Mouse (Mus musculus): ENCODE measurements around the gene Mrpl24.
"Not testable (repeated sequence)": the region's sequence is repeated elsewhere in the genome, so short reads cannot be mapped to it uniquely, and the experiment has no call there.

Mrpl24 gene

DNA sequence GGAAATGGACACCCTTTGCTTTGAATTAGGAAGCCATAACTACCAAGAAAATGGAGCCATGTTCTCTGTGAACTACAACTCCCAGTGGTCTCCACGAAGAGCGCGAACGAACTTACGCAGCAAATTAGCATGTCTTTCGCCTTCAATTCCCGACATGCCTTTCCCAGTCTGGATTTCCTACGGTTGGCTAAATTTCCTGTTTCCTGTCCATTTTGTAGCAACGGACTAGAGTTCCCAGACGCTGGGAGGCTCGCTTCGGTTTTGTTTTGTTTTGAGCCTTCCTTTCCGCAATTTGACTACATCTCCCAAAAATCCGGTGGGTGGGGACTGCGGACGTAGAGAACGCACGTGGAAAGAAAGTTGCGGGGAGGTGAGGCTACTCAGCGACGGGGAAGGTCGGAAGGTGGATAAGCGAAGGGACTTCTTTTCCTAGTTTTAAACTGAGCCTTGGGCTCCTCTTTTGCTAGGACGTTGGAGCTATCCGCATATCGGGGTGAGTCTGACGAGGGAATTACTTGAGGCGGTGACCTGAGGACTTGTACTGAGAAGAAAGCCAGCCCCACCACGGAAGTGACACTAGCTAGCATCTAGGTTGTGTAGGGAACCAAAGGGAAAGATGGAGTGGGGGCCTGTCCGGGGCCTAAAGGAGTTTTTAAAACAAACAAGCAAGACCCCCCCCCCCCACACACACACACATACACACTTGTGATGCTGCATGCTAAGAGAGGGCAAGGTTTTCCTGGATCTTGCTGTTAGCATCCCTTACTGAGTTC, at the start of gene Mrpl24:
Gene Mrpl24 (plus strand): TSS at position 171 of the 773 bp plus-strand sequence.
- peak; percentile 79 for DNase-seq

- DNase-seq = no peak
Observed at GRCm38 (mm10) chr3:87877730-87878129, 41.6 kb upstream of the Mrpl24 start.

DNA sequence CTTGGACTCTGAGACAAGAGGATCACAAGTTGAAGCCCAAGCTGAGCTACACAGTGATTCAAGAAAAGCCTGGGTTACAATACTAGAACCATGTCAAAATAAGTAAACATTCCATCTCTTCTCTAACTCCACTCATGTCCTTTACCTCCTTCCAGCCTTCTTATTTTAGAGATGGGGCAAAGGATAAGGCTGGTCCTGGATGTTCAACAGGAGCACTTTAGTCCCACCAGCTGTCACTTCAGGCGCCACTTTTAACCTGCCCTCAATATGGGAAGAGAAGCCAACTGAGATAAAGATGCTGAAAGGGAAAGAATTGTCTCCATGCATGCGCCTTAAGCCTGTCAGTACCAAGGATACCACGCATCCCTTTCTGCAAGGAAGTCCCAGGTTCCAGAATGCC, 35.0 kb upstream of the Mrpl24 start:
- no peak for DNase-seq

DNA sequence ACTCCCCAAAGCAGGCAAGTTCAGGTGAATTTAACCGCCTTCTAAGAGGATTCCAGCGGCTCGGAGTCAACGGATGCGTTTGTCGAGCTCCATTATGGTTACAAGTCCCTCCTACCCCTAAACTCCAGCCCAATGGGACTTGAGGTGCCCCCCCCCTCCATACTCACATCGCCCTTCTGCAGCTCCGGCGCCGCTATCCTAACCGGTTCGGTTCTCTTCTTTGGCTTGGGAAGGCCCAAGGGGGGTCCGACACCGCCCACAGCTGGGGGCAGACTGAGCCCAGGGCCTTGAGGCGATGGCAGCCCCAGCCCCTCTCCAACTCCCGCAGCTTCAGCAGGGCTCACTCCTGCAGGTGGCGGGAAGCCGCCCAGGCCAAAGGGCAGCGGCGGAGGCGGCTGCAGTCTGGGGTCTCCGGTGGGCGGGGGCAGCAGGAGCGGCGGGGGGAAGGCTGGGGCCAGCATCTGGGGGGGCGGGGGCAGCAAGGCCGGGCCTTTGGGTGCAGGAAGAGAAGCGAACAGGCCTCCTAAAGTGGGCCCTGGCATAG, 34.5 kb upstream of the Mrpl24 start:
- DNase-seq = peak; percentile 26

DNA sequence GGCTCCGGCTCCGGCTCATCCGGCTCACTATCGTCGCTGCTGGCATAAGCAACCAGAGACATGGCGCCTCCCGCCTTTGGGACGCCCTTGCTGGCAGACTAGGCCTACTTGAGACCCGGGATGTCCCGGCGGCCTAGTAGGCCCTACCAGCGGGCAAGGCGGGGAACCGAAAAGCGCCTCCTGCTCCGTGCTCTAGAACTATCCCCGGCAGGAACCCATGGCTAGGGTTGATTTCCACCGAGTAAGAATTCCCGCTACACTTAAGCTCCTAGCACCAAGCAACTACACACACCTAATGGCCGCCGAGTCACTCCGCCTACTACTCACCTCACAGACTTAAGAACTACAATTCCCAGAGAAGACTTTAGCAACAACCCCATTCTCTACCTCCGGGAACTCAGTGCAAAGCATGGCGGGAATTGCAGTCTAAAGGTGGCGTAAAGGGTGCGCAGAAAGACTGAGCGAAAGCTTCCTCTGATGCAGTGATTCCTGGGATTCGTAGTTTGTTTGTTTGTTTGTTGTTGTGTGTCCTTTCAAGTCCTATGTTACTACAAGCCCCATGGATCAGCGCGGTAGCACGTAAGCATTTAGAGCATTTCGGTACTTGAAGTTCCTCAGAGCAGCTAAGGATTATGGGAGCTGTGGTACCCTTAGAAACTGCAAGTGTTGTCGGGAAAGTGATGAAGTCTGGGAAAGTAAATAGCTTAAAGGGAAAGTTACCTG, 33.9 kb upstream of the Mrpl24 start, which contains the start of gene Prcc:
Gene Prcc (minus strand): TSS at position 328 of the 723 bp plus-strand sequence.
- peak; percentile 86 for DNase-seq

DNA sequence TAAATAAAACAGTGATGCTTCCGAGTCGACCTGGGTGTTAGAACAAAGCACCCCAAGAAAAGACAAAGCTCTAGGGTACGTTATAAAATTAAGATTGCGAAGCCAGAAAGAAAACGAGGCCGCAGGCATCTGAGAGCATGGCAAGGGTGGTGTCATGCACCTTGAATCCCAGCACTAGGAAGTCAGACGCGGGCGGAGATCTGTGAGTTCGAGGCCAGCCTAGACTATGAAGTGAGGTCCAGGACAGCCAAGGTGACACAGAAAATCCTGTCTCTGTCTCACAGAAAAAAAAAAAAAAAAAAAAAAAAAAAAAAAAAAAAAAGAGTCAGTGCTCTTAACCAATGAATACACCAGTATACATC, 33.3 kb upstream of the Mrpl24 start:
- peak; percentile 40 for DNase-seq

- DNase-seq = no peak
Observed at GRCm38 (mm10) chr3:87886416-87886815, 32.9 kb upstream of the Mrpl24 start.

DNA sequence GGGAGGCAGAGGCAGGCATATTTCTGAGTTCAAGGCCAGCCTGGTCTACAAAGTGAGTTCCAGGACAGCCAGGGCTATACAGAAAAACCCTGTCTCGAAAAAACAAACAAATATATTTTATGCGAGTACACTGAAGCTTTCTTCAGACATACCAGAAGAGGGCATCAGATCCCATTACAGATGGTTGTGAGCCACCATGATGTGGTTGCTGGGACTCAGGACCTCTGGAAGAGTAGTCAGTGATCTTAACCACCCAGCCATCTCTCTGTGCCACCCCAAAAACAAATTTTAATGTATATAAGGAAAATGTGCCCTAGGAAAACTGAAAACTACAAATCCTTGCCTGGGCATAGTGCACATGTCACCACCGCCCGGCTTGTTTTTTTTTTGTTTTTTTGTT, 31.9 kb upstream of the Mrpl24 start:
- not testable (repeated sequence) for DNase-seq

DNA sequence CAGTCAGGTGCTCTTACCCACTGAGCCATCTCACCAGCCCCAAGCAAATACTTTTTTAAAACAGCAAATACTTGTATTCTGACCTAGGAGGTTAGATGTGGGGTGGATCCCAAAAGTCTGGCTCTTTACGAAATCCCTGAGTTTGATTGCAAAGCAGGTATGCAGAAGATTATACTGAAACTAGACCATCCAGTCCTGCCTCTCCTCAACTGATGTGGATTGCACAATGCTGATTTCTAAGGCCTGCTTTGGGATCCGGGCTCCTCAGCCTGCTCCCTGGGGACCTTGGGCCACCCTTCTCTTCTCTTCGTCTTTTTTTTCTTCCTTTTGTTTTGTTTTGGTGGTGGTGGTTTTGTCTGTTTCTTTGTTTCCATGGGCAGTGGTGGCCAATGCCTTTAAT, 27.8 kb upstream of the Mrpl24 start:
- DNase-seq = no peak

- no peak for DNase-seq
Observed at GRCm38 (mm10) chr3:87893367-87893905, 25.9 kb upstream of the Mrpl24 start.

DNA sequence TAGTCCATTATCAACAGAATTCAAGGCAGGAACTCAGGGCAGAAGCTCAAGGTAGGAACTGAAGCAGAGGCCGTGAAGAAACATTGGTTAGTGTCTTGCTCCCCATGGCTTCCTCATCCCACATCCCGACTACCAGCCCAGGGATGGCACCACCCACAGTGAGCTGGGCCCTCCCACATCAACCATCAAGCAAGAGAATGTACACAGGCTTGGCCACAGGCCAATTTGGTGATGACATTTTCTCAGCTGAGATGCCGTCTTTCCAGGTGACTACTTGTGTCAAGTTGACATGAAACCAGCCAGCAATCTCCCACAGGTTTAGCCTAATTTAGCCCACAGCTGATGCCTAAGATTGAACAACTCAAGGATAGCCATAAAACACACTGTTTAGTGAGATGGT, 20.0 kb upstream of the Mrpl24 start:
- no peak for DNase-seq

DNA sequence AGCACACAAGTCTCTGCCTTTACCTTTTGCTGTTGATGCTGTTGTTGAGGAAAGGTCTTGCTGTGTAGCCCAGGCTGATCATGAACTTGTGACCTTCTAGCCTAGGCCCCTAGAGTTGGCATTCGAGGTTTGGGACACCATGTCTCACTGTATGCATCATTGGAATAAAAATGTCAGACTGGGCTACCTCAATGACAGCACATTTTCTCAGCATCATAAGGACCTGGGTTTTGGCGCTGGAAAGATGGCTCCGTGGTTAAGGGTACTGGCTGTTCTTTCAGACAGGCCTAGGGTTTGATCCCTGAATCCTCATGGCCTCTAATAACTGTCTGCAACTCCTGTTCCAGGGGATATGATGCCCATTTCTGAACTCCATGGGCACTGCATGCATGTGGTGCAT, 19.5 kb upstream of the Mrpl24 start:
- no peak for DNase-seq

- no peak for DNase-seq
Observed at GRCm38 (mm10) chr3:87901036-87901624, 18.2 kb upstream of the Mrpl24 start.

DNA sequence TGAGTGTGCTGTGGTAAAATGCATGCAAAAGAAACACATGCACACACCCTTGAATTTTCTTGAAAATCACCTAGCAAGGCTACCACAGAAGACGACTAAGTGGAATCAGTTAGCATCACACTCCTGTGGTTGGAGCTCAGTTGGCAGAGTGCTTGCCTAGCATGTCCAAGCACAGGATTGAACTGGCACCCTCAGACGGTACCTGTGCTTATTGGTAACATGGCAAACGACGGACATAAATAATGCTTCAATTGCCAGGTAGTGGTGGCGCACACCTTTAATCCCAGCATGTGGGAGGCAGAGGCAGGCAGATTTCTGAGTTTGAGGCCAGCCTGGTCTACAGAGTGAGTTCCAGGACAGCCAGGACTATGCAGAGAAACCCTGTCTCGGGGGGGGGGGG, 17.3 kb upstream of the Mrpl24 start:
- not testable (repeated sequence) for DNase-seq

GRCm38 (mm10) chr3:87903821-87904220, 15.5 kb upstream of the Mrpl24 start:
- DNase-seq = no peak

DNA sequence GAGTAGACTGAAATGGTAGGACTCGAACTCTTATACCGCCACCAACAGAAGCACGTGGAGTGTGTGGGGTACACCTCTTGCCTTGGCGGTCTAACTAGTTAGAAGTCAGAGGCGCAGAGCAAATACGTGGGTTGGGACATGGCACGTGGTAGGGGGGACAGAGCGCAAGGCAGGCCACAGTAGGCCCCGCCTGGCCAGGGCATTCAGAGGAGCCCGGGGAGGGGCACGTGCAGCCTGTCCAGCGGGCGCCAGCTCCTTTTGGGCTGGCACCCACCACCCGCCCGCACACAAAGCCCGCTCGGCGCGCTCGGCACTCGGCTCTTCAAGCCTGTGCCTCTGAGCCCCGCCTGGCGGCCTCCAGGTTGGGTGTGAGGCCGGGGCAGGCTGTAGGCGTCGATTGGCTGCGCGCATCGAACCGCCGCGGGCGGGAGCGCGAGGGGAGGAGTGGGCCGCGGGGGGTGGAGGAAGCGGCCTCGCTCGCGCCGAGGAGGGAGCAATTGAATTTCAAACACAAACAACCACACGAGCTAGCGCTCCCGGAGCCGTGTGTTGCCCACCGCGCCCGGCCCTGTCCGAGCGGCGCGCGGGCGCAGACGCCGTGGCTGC, 13.3 kb upstream of the Mrpl24 start, which contains the start of gene Hdgf:
Gene Hdgf (plus strand): TSS at position 442 of the 606 bp plus-strand sequence.
- peak; percentile 93 for DNase-seq

GRCm38 (mm10) chr3:87906601-87906980, 12.7 kb upstream of the Mrpl24 start:
- DNase-seq = peak; percentile 53

GRCm38 (mm10) chr3:87906981-87907857, 12.1 kb upstream of the Mrpl24 start:
- DNase-seq = peak; percentile 55

DNA sequence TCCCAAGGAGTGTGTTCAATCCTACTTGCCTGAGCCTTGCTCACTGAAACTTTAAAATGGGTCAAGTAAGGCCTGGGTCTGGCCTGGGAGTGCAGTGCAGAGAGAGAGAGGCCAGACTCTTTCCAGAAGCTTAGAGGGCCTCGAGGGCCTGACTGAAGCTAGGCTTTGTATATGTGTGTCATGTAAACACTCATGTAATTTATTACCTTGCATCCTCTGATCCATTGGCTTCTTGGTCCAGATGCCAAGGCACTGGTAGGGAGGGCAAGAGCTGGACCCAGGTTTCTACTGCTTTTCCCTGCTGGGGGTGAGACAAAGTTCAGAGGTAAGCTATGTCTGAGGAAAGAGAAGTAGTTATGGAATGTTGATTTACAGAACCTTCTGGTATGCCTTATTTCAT, 11.4 kb upstream of the Mrpl24 start:
- no peak for DNase-seq

- no peak for DNase-seq
Observed at GRCm38 (mm10) chr3:87909381-87909780, 9.9 kb upstream of the Mrpl24 start.

DNA sequence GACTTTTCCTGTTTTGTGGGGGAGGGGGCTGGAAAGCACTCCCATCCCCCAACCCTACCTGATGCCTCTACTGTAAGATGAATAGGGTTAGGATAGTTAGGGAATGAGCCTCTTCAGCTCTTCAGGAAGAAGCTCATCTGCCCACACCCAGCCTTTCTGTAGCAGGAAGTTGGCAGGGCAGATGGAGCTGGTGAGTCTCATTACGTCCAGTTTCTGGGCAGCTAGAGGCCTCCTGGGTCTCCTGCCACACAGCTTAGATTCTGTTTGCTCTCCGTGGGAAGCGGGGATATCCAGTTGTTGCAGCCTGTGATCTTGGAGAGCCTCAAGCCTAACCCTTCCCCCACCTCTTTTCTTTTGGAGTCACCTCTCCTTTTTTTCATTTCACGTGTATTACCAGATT, 9.4 kb upstream of the Mrpl24 start:
- peak; percentile 21 for DNase-seq
